Mouse (Mus musculus) A20 (cell line): ENCODE data around the gene Kcnn3.

ENCODE experiments used
- DNase-seq: peaks from one replicate; pipeline ENCODE4 v3.0.0-alpha.2; 2011; ENCODE audit warnings: low read depth, low spot score

Gene Kcnn3

DNA sequence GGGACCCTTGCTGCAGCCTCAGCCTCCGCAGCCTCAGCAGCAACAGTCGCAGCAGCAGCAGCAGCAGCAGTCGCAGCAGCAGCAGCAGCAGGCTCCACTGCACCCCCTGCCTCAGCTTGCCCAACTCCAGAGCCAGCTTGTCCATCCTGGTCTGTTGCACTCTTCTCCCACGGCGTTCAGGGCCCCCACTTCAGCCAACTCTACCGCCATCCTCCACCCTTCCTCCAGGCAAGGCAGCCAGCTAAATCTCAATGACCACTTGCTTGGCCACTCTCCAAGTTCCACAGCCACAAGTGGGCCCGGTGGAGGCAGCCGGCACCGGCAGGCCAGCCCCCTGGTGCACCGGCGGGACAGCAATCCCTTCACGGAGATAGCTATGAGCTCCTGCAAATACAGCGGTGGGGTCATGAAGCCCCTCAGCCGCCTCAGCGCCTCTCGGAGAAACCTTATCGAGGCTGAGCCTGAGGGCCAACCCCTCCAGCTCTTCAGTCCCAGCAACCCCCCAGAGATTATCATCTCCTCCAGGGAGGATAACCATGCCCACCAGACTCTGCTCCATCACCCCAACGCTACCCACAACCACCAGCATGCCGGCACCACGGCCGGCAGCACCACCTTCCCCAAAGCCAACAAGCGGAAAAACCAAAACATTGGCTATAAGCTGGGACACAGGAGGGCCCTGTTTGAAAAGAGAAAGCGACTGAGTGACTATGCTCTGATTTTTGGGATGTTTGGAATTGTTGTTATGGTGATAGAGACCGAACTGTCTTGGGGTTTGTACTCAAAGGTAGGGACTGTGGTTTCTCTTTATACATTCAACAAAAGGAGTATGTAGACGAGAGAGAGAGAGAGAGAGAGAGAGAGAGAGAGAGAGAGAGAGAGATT, 896 bp downstream of the Kcnn3 start:
- no peak for DNase-seq

DNA sequence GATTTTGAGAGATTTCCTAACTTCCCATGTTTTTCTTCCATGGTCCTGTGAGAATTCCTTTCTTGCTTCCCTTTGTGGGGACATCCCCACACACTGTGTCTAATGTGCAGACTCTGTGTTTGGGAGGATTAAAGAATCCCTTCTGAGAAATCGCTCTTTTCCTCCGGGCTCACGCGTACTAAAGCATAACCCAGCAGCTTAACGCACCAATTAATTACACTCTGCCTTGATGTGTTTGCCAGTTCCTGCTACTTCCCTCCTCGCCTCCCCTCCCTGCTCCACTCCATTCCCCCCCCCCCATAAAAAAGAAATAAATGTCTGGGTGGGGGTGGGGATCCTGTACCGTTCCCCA, 1.5 kb downstream of the Kcnn3 start:
- DNase-seq = no peak

DNA sequence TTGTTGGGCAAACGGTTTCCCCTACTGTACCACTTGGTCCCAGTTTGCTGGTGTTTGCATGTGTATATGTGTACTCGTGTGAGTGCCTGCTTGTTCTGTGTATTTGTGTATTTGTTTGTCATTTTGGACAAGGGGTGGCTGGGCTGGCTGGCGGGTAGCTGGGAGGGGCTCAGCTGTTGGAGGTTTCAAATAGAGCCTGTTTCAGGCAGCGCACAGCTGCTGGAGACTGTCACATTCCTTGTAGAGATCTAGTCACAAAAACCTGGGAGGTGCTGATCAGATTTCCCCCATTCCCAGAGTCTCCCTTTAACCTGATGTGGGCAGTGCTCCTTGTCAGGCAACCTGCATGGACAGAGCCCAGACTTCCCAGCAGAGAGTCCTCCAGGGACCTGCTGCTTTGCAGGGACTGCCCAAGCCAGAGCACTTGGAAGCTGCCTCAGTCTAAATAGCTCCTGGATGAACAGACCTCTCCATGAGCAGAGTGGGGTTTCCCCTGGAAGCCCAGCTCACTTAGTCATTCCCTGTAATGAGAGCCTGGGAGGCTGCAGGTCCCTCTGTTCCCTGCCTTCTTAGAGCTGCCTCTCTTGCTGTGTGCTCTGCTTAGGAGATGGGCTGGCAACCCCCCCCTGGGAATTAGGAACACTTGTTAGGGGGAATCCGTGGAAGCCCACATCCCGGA, 2.6 kb downstream of the Kcnn3 start:
- no peak for DNase-seq

DNA sequence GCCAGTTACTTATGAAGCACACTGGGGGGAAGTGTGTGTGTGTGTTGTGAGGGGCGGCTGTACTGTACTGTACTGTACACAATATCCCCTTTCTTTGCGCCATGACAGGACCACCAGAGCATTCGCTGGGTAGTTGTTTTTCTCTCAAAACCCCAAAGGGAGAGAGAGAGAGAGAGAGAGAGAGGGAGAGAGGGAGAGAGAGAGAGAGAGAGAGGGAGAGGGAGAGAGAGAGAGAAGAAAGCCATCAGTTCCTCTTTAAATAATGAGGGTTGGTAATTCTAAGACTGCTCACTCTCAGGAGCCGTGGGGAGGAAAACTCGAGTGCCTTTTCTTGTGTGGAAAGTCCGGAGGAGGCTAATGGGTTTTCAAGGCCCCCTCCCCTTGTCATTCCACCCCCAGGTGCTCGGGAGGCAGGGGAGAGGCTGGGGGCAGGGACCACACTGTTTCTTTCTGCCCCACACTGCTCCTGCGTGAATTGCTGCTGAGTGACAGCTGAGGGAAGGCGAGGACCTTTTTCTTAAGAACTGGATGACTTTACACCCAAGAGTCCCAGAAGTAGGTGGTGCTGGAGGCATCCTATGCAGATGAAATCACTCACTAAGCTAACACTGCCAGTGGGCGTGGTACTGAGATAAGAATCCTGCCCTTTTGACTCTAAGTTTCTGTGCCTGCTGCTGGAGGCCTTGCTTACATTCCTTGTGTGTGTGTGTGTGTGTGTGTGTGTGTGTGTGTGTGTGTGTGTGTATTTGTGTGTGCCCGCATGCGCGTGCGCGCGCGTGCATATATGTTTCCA, 6.5 kb downstream of the Kcnn3 start:
- no peak for DNase-seq

DNA sequence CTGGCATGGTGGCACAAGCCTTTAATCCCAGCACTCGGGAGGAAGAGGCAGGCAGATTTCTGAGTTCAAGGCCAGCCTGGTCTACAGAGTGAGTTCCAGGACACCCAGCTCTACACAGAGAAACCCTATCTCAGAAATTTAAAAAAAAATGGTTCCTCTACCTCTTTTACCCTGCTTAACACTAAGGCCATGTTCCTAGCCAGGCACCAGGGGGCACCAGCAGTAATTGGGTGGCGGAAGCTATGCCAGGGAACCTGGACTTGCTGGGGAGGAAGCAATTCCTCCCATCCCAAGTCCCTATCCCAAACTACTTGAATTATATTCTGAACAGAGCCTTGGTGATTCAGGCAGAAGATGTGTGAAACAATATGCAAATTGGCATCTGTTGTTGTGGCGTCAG, 9.8 kb downstream of the Kcnn3 start:
- peak; percentile 22 for DNase-seq

DNA sequence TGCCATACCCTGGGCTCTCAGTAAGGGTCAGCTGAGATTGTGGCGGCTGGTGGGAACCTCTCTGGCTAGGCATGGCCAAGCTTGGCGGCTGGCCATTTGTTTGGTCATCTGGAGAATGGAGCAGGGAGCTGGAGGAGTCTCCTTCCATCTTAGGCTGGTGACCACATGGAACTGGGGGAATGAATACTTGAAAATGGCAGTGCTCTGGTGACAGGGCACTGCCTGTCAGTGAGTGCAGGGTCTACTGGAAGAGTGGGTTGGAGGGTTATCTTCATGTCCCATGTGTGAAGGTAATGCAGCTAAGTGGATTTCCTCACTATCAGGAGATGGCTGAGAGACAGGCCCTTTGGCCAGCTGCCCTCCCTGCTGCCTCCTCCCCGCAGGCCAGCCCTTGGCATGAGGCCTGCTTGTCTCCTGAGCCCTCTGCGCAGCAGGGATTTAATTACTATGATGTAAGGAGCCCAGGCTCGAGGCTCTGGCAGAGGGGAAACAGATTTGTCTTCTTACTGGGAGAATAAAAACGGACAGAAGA, 14.7 kb downstream of the Kcnn3 start:
- DNase-seq = no peak

DNA sequence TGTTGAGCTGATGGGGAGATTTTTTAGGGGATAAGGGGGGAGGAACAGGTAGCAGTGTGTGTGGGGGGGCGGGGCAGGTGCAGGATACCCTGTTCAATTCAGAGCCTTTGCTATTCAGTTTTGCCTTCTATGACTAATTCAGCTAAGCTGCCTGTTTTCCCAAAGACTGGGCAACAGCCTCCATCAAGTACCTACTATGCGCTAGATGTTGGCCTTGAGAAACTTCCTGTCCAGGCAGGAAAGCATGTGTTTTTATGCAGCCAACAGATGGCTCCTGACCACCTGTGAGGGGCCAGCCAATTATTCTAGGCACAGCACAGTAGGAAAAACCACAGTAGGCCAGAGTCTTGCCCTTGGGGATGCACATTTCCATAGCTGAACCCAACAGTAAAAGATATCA, 15.2 kb downstream of the Kcnn3 start:
- no peak for DNase-seq

DNA sequence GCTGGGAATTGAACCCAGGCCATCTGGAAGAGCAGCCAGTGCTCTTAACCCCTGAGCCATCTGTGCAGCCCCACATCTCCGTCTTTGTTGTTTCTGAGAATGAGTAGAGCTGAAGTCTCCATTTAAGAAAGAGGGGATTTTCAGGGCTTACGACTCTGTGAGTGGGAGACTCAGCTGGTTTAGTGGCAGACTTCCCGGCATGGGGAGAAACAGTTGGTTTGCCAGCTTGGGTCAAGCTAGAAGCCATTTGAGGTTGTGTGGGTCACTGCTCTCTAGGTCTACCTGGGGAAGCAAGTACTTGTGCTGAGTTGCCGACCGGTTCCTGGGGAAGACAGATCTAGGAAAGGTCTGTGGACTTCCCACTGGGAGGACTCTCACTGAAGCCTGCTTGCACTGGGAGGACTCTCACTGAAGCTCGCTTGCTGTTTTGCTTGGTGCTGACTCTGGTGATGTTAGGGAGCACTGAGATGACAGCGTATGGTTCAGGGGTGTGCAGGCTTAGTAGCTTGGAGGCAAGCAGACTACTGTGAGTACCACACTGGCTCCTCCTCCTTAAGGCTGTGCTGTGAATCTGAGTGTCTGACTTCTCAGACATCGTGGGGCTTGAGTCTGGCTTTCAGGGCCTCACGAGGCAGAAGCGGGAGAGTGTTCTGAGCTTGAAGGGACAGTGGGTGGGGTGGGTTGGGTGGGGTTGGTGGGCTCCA, 19.2 kb downstream of the Kcnn3 start:
- DNase-seq = no peak

DNA sequence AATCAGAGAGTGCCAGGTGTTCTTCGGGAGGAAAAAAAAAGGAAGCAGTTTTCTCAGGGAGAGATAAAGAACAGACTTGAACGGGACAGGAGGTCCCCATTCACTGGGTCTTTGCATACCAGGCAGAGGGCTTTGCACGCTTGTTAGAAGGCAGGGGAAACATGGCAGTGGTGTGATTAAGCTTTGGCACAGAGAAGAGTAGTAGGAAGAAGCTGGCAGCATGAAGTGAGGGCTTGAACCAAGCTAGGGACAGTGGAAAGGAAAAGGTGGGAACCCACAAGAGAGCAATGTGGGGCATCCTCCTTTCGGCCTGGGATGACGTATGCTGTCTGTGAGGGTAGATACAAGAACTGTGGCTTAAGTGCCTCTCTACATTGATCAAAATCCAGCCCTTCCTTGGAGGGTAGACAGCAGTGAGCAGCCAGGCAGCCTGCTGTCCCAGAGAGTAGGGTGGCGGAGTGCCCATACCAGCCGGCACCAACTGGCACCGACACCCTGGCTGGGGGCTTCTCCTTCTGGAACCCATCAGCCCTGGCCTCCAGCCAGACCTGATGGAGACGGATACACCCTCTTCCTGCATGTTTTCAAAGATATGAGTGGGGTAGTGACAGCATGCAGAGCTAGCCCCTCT, 19.9 kb downstream of the Kcnn3 start:
- no peak for DNase-seq

DNA sequence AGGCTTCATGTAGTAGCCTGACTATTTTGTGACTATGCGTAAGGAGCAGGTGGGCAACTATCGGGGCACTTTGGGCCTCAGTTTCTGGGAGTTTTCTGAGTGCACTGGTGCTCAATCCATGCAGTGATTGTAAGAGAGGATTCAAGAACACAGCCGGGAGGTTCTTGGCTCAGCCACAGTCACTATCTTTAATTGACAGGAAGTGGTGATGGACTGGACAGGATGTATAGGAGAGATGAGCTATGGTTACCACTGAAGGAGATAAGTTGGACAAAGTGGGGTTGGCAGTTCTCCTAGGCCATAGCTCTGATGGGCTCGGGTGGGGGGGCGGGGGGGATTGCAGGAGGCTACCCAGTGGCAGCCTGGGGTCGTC, 20.4 kb downstream of the Kcnn3 start:
- DNase-seq = no peak

DNA sequence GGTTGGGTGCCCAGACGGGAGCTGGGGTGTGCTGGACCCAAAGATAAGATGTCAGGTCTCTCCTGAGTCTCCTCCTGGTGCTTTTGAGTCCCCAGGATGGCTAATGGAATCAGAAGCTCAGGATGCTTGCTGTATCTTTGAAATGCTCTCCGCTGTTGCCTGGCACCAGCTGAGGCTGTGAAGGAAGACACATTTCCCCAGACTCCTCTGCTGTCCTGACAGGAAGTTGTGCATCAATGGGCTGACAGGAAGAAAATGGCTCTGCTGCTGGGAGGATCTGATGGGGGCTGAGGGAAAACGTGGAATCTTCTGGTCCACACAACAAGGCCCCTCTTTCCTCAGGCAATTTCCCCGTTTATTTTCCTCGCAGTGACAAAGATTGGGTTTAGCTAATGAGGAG, 27.0 kb downstream of the Kcnn3 start:
- no peak for DNase-seq

DNA sequence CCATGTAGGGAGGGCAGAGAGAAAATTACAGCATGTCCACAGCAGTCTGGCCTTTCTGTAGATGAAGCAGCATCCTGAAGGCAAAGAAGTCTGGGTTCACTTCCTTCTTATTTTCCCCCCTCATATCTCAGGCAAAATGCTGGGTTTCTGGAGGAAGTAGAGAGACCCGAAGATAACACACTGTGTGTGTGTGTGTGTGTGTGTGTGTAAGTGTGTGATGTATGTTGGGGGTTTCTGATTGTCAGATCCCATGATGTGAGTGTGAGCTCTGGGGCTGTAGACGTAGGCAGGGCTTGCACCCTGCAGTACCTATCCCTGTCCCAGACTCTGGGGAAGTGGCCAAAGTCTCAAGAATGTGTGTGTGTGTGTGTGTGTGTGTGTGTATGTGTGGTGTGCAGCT, 28.8 kb downstream of the Kcnn3 start:
- DNase-seq = peak; percentile 40

DNA sequence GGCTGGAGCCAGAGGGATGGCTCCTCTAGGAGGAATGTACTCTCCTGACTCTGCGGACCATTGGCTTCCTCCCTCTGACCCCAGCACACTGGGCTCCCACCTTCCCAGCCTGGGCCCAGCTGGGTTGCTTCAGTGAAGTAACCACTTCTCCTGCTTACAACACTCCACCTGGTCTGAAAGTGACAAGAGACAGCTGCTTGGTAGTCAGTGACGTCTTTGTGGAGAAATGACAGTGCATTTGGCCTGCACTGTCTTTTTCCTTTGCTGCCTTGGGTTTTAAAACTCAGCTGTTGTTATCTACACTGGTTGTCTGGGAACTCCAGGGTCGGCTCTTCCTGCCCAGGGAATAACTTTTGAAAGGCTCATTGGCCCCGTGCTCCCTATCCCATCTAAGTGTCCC, 29.5 kb downstream of the Kcnn3 start:
- no peak for DNase-seq

DNA sequence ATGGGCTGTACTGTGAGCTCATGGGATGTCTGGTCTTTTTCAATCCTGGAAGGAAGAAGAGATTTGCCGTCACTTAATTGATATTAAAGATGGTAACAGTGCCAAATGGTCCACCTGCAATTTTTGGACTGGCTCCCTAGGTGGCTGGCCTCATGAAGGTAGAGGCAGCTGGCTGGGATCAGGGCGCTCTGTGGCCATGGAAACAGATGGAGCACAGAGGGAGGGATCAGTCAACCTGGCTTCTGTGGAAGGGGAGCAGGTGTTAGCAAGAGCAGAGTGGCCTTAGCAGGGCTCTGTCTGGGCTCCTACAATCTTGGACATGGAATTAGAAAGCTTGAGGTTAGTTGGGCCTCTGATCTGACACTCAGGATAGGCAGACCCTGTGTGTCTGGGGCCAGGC, 31.9 kb downstream of the Kcnn3 start:
- DNase-seq = no peak

DNA sequence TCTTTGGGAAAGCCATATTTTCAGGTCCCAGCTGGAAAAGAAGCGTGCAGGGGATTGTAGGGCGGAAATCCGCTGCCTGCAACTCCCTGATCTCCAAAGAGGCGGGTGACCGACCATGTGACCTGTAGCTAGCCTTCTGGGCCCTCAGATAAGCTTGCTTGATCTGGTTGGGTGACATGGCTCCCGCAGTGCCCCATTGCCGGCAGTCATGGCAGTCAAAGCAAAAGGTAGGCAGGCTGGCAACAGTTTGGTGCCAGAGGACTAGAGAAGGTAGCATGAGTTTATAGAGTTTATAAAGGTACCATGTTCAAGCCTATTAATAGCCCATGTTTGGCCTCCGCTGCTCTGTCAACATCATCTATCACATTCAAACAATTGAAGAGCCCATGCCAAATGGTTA, 33.5 kb downstream of the Kcnn3 start:
- no peak for DNase-seq

DNA sequence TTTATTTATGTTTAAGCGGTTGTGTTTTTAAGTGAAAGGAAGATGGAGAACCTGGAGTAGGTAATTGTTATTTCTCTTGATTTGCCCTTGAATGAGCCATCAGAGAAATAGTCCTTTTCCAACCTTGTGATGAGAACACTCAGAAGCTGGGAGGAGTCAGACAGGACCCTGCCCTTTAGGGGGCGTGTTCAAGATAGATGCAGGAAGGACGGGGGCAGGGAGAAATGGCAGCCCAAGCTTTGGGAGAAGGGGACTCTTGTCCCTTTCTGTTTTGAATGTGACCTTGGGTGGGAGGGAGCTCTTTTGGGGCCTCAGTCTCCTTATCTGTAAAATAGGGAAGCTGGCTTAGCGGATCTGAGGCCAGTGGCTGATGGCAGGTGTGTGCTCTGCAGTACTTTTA, 34.0 kb downstream of the Kcnn3 start:
- peak; percentile 29 for DNase-seq

DNA sequence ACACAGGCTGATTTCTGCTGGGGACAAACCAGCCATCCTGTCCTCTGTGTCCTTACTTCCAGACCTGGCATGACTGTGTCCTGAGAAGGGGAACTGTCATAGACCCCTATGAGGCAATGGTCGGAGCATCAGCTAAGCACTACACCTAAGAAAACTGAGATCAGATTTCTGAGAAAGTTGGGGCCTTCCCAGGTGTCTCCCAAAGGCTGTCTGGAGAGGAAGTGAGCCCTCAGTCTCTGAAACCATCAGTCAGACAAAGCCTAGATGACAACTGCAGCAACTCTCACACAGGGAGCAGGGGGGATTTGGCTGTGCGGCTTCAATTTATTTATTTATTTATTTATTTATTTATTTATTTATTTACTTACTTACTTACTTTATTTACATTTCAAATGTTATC, 34.6 kb downstream of the Kcnn3 start:
- peak; percentile 57 for DNase-seq

DNA sequence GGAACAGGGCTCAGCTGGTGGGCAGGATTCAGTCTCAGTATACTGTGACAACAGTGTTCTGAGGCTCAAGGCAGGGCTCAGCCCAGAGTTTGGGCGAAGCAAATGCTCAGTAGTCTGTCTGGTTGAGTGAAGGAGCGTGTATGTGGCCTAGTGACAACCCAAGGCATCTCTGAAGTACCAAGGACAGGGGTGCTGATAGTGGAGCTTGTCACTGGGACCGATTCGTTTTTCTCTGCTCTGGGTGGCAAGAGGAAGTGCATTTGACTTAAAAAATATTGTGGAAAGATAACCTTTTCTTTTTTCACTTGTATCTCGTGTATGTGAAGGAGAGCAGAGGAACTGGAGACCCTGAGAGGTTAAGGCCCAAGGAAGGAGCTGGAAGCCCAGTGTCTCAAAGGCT, 37.8 kb downstream of the Kcnn3 start:
- DNase-seq = no peak

DNA sequence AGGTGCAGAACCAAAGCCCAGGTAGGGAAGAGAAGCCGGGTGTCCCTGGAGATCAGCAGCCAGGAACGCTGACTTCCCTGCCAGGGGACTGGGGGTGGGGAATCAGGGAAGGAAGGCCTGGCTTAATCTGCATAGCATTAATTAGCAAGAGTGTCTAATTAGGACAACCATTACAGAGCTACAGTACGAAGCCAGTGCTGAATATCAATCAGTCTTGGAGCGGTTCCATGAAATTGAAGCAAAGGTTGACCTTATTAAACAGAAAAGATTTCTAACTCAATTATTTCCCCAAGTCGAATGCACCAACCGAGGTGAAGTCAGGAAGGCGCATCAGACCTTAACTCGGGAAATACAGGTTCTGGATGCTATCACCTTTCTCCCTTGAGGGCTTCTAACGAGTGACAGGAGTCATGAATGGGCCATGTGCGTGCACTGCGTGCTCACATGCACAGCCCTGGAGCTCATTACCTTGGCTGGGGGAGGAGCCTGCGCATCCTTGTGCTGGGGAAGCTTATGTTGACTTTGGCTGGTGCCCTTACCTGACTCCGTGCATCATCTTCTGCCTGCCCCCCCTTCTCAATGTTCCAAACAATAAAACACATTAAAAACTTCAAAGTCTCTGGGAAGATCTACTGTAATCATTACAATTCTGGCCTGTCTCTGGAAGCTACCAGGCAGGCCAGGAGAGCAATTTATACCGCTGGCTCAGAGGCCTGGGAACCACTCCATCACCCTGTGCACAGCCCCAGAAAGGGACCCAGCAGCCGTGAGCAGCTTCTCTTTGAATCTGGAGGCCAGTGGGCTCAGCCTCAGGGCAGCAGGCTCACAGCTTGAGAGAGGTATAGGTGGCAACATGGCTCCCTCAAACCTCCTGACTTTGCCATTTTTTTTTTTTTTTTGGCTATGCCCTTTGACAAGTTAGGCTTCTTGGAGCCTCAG, 39.3 kb downstream of the Kcnn3 start:
- DNase-seq = no peak

DNA sequence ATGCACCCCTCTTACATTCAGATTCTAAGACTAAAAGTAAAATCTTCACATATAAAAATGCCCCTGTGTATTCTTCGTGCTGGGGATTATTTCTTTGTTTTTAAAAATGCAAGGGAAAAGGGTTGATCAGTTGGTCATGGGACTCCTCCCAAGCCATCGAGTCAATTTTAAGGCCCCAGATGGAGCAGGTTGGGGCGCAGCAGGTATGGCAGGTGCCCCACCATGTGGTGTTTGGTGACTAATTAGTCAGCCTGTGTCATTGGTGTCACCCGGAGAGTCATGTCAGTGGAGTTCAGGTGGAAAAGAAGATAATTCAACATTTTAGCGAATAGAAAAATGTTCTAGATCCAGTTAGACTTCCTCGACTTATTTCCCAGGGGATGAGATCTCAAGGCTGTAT, 41.4 kb downstream of the Kcnn3 start:
- no peak for DNase-seq
